Mouse (Mus musculus) embryo, embryonic 10.5 days (tissue): ENCODE data around the gene Scrt2.

Source experiments
- DNase-seq: peaks from one replicate; pipeline ENCODE4 v3.0.0-alpha.2; 2015; ENCODE audit warnings: low spot score

Gene Scrt2

DNA sequence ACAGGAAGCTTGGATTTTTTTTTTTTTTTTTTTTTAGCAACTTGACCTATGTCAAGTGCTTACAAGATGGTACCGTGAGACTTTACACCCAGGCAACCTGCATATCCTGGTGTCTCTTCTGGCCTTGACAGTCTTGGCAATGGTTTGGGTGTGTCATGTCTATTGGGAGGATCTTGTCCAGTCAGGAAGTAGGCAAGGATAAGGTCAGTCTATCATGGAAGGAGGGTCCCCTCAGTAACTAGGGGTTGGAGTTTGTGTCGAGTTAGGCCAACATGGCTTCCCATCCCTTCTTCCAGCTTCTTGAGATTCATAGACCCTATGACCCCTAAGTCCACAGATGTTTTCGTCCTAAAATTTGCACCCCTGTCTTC, 24.9 kb downstream of the Scrt2 start:
- no peak for DNase-seq

DNA sequence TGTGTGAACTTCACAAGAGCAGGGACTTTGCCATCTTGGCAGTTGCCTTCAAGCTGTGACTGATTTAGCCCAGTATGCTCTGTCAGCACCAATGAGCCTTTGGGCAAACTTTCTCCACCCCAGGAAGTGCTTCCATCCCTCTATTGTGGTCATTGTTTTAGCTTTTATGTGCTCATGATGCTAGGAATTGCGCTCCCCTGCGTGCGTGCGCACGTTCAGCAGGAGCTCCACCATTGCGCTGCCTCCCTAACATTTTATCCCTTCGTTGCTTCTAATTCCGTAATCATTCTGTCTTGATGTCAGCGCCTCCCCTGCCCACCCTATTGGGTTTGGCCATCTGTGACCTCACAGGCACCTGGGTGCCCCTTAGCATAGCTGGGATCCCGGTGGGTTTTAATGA, 25.3 kb downstream of the Scrt2 start:
- DNase-seq = no peak

DNA sequence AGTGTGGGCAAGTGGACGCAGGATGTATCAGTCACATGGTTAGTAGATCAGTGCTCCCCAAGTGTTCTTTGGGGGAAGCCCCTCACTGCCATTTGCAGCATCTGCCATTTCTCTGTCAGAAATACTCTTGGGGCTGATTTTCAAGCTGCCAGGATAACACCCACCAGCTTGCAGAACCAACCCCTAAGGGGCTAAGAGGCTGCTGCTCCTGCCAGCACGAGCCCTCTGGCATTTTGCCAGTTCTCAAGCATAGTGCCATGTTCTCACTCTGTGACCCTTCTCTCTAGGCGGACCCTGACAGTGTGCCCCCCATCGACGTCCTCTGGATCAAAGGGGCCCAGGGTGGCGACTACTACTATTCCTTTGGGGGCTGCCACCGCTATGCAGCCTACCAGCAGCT, 27.4 kb downstream of the Scrt2 start:
- DNase-seq = no peak

- DNase-seq = no peak
These were observed 28.1 kb downstream of the Scrt2 start for GRCm38 (mm10) chr2:152109386-152109785.

DNA sequence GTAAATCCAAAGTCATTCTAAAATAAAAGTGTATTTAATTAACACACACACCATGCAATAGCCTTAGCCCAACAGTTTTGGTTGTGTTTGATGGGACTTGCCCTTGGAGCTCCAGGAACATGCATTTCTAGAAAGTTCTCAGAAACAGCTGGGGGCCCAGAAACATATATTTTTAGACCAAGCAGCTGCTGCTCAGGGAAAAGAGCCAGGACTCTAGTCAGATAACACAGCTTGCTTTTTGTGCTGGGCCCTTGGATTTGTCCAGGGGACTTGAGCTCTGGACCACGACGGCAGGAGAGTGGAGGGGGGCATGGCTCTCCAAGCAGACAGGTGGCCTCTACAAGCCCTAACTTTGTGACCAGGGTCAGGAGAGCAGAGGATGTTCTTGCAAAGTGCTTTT, 30.0 kb downstream of the Scrt2 start:
- DNase-seq = no peak

DNA sequence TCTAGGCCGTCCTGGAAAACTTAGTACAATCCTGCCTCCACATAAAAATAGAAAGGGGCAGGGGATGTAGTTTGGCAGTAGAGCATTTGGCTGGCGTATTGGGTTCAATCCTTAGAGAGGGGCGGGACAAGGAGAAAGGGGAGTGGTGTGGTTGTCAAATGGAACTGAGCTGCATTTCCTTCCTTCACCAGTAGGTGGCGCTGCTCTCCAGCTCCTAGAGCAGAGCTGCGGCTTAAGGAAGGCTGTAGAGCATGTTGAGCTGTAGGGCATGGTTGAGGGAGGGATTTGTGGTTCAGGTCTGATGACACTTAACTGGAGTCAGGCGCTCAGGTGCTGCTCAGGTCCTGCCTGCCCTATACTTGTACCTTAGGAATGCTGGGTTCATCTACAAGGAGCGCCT, 30.6 kb downstream of the Scrt2 start:
- DNase-seq = peak; percentile 98

GRCm38 (mm10) chr2:152112490-152112889, 31.2 kb downstream of the Scrt2 start:
- DNase-seq = no peak

DNA sequence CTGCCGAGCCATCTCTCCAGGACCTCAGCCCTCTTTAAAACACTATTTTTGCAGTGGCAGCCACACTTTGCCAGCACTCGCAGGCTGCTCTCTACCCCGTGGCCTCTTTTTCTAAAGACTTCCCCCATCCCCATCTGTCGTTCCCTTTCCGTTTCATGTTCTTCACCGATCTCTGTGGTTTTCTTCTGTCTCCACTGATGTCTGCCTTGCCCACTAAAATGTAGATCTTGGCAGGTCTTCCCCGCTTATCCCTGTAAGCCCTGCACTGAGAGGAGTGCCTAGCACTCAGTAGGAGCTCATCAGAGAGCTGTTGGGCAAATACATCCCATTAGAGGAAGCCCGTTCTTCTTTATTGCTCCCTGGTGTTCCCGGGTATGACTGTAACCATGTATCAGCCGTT, 31.6 kb downstream of the Scrt2 start:
- no peak for DNase-seq

DNA sequence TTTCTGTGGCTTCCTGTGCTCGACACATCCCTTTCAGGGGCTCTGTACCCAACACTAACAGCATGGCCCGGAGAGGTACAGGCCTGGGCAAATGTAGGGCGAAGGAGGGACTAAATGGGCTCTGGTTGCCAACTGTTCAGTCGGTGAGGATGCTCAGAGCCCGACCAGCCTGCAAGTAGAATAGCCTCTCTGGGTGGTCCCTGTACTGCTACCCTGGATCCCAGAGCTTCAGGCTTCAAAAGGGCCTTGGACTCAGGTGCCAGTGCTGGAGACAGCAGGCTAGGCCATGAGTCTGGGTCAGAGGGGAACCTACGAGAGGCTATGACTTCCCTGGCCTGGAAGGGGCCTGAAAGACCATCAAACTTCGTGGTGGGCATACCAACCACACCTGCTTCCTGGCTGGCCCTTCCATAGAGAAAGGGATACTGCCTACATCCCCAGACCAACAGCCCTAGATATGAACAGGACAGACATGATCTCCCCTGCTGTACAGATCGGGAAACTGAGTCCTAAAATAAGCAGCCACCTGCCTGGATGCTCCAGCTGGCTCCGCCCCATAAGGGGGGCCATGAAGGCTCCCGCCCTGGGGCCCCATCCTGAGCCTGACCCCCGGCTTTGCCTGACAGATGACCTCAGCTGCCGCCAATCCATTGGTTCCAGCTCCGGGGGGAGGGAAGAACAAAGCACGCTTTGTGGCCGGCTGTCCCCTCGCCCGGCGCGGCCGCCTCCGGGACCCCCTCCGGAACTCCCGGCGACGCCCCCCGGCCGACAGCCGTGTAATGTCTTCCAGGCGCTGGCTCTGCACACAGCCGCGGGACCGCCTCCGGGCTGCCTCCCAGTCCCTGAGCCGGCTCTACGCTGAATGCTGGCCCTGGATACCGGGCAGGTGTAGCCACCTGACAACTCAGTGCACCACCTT, 33.0 kb downstream of the Scrt2 start:
- DNase-seq = peak; percentile 81

- DNase-seq = no peak
These were observed 36.4 kb downstream of the Scrt2 start for GRCm38 (mm10) chr2:152117694-152118093.

DNA sequence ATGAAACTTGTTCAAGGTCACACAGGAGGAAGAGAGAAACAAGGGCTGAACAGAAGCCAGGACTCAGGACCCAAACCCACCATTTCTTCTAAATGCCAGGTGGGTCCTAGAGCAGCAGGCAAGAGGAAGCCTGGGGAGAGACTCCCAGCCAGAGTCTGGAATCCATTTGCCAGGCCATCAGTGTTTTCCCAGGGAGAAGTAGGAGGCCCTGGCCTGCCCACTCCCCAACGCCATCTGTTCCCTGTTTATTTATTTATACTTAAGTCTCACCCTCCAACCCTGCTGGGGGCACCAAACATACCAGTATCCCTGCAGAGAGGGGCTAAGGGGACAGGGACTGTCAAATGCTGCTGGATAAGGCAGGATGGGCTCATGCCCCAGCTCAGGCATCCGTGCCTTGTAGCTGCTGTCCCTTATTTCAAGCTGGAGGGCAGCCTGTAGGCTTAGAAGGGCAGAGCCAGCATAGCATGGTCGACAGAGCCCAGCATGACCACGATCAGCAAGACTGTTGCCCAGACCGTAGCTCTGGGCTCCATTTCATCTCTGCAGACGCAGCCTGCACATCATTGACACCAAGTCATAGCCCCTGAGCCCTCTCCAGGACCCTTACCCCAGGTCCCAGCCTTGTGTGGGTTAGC, 38.0 kb downstream of the Scrt2 start:
- DNase-seq = no peak

DNA sequence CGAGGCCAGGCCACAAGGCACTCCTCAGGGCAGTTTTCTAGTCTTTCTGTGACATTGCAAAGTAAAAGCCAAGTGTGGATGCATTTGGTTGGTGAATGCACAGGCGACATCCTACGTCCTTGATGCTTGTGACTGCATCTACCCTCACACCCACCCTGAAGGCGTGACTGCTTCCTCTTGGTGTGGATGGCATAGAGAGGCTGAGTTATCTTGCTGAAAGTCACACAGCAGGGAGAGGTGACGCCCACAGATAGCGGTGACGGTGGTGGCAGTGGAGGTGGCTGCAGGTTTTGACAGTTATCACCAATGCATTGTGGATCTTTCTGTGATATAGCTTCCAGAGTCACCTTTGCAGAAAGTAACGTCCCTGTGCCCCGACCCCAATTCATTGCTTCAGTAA, 41.6 kb downstream of the Scrt2 start:
- DNase-seq = no peak

DNA sequence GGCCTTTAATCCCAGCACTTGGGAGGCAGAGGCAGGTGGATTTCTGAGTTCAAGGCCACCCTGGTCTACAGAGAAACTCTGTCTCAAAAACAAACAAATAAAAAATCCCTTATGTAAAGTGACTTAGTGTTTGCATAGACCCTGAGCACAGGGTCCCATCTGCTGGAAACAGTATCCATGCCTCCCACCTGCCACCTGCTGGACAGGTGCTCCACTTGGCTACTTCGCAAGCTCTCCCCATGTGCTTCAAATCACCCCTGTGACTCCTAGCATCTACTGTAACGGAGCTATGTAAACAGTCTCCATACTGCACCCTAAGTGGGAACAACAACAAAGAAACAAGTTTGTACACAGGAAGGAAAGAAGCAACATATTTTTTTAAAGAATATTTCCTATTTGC, 47.3 kb downstream of the Scrt2 start:
- no peak for DNase-seq

DNA sequence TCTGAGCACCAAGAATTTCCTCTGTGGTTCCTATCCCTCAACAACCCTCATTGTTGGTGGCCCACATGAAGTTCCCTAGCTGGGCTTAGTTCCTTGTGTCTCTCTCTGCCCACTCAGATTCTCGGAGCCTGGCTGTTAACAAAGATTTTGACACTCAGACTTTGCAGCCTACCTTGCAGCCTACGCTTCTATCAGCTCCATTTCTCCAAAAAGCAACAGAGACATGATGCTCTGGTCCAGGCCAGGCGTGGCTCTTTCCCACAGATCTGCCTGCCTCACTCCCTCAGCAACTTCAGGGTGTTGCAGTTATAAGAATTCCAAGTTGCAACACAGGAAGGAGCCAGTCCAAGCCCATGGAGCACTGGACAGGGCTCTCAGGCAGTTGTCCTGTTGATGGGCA, 48.4 kb downstream of the Scrt2 start:
- no peak for DNase-seq

DNA sequence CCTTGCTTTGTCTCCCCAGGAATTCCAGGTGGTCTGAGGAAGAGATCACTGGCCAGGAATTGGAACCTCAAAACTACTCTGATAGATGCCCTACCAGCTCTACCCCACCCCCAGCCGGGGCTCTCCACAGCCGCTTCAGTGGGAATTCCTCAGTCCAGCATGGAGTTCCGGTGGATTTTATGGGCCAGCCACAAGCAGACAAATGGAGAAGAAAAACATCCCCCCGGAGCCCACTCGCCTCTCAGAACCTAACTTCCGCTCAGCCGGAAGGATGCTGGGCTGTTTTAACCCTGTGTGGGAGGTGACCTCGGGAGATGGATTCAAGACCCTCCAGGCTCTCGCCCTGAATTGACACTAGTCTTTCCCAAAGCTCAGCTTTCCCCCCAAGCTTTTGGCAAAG, 50.7 kb downstream of the Scrt2 start:
- no peak for DNase-seq

- DNase-seq = no peak
These were observed 51.4 kb downstream of the Scrt2 start for GRCm38 (mm10) chr2:152132691-152133090.

GRCm38 (mm10) chr2:152139191-152139987, 58.1 kb downstream of the Scrt2 start:
- DNase-seq = no peak

DNA sequence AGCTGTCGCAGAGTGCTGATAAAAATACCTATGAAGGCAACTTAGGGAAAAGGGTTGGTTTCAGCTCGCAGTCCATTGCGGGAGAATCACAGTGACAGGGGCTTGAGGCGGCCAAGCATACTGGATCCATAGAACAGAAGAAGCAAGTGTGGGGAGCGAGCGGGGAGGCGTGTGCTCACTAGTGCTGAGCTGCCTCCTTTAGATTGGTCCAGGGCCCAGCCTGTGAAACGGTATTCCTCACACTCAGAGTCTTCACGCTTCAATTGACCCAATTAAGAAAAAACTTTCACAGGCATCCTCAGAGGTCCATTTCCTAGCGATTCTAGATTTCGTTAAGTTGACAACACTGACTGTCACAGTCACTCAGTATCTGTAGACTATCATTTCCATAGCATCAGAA, 59.6 kb downstream of the Scrt2 start:
- DNase-seq = no peak

DNA sequence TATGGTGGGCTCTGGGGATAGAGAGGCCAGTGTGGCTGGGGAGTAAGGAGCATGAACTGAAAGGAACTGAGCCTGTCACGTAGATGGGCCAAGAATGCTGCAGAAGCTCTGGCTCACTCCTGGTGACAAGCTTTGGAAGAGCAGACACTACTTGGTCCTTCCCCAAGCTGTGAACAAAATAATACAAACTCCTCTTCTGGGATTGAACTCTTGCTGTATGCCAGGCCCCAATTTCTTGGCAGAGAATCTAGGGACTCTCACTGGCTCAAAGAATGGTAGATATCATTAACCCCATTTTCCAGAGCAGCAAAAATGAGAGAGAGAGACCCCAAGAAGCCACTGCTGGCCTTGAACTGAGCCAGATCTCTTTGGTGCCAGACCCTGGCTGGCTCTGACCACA, 60.2 kb downstream of the Scrt2 start:
- DNase-seq = no peak

DNA sequence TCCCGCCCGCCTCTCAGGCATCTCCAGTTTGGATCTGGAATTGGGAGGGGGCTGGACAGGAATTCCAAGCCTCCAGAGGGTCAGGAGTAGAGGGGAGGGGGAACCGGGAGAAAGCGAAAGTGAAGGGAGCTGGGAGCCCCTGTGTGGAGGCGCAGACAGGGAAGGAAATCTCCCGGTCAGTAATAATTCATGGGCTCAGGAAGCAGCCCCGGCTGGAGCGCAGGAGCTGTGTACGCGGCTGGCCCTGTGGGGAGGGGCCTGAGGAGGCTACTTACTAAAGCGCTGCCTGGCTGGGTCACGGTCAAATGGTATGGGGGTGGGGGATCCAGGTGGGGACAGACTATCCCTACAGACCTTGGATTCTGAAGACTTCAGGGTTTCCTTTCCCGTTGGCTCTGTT, 60.7 kb downstream of the Scrt2 start:
- DNase-seq = peak; percentile 87

GRCm38 (mm10) chr2:152142571-152142970, 61.2 kb downstream of the Scrt2 start:
- no peak for DNase-seq

GRCm38 (mm10) chr2:152143279-152144157, 62.2 kb downstream of the Scrt2 start, which contains the start of gene Tcf15:
Tcf15 (plus strand) TSS chr2:152143561.
- DNase-seq = peak; percentile 86
